Mouse (Mus musculus): ENCODE measurements around the gene Wfdc17. TPM values are rescaled to one million over a fixed set of nuclear protein-coding genes. Genes with fewer than 3 reads are reported as not detected.

Gene Wfdc17
- polyA plus RNA-seq, 1 experiment from 2014 or later = 0.39 TPM

DNA sequence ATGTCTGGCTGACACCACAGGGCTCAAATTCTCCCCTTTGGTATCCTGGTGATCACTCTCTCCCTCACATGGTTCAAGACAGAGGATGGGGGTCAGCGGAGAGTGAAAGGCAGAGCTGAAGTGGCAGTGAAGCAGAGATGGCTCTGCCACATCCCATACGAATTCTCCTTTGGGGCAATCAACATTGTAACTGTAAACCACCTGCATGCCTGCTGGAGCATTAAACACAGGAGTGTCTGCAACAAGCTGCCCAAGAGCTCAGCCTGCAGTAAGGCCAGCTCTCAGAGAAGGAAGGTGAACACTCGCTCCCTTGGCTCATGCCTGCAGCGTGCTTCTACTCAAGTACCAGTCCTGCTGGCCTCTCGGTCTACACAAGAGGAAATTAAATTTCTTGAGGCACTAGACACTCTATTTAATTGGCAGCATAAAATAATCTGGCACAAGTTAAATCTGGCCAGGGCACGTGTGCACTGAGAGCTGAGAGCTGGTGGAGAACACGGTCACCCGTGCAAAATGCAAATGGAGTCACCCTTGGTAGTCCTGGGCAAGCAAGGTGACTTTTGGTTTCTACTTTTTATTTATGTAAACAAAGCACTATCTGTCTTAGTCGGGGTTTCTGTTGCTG lies 39.1 kb downstream of the Wfdc17 start:
- no peak for ATAC-seq (ENCODE audit: low FRiP score, low read depth)
- no peaks in the 10 kb centered on the region for H3K4me1 ChIP-seq
- H3K27me3 ChIP-seq = peaks cover 29% of the 10 kb centered on the region
- no peaks in the 10 kb centered on the region for H3K36me3 ChIP-seq
- no peak overlapping the region for H3K27ac ChIP-seq
- WGBS = 61% methylated on average over 9 of the region's 9 CpGs
- no peaks in the 10 kb centered on the region for H3K9me3 ChIP-seq
- H3K4me3 ChIP-seq = no peak overlapping the region
- H3K4me2 ChIP-seq (replicated peaks) = no peak overlapping the region
- no peak overlapping the region for H3K9ac ChIP-seq

GRCm38 (mm10) chr11:83743525-83743924 lies 39.7 kb downstream of the Wfdc17 start:
- H3K36me3 ChIP-seq = no peaks in the 10 kb centered on the region
- peaks cover 33% of the 10 kb centered on the region for H3K27me3 ChIP-seq
- ATAC-seq (ENCODE audit: low FRiP score, low read depth) = no peak
- H3K4me2 ChIP-seq (replicated peaks) = no peak overlapping the region
- no peaks in the 10 kb centered on the region for H3K9me3 ChIP-seq
- no peaks in the 10 kb centered on the region for H3K4me1 ChIP-seq
- no peak overlapping the region for H3K27ac ChIP-seq
- 71% methylated on average over 3 of the region's 3 CpGs for WGBS
- no peak overlapping the region for H3K4me3 ChIP-seq
- H3K9ac ChIP-seq = no peak overlapping the region

DNA sequence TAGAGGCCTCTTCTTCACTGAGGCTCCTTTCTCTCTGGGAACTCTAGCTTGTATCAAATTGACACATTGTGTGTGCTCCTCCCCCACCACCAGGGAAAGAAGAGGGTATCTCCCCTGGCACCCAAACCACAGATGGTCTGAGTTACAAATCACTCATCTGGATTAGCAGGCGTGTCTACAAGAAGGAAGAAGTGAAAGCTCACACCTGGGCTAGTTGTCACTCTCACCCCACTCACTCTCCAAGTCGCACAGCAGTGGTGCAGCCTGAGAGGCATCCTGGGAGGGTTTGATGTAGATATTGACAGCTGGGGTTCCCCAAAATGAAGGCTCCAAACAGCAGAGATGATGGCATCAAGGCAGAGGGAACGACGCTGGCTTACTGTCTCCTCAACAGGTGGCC lies 42.4 kb downstream of the Wfdc17 start:
- peaks cover 29% of the 10 kb centered on the region for H3K27me3 ChIP-seq
- H3K36me3 ChIP-seq = no peaks in the 10 kb centered on the region
- no peak overlapping the region for H3K27ac ChIP-seq
- H3K9me3 ChIP-seq = no peaks in the 10 kb centered on the region
- no peak overlapping the region for H3K4me2 ChIP-seq (replicated peaks)
- H3K9ac ChIP-seq = no peak overlapping the region
- H3K4me3 ChIP-seq = no peak overlapping the region
- no peaks in the 10 kb centered on the region for H3K4me1 ChIP-seq
- no peak for ATAC-seq (ENCODE audit: low FRiP score, low read depth)
- 41% methylated on average over 4 of the region's 4 CpGs for WGBS

DNA sequence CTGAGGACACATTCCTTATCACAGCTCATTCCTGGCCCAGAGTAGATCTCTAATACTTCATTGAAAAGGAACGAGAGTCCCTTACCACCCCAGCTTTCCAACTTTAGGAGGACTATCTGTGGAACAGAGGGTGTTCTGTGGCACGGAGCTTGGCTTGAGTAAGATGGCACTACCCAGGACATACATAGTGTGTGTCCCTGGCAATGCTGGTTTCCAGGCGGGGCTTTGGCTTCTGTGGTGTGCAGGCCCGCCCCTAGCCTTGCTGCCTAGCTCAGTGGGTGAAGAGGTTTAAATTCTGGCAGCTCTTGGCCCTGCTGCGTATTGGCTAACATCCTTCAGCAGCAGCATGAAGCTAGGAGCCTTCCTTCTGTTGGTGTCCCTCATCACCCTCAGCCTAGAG lies 42.9 kb downstream of the Wfdc17 start, which contains the start of gene Wfdc21:
TSS of gene Wfdc21 (plus strand) at position 260 of the 400 bp plus-strand sequence.
- Histone ChIP-seq H3K4me2 (replicated peaks) (no peak within 1 kb of the TSS), H3K4me1 (no peaks in the 10 kb centered on the region), H3K4me3 (no peak within 1 kb of the TSS), H3K27ac (no peak within 1 kb of the TSS), H3K9me3 (no peaks in the 10 kb centered on the region), H3K36me3 (no peaks in the 10 kb centered on the region), H3K27me3 (peaks cover 29% of the 10 kb centered on the region), H3K9ac (no peak within 1 kb of the TSS)
- 79% methylated on average over 5 of the region's 5 CpGs for WGBS
- no peak for ATAC-seq (ENCODE audit: low FRiP score, low read depth)

- no peaks in the 10 kb centered on the region for H3K9me3 ChIP-seq
- 67% methylated on average over 6 of the region's 6 CpGs for WGBS
- no peak overlapping the region for H3K9ac ChIP-seq
- peaks cover 38% of the 10 kb centered on the region for H3K27me3 ChIP-seq
- ATAC-seq (ENCODE audit: low FRiP score, low read depth) = no peak
- no peak overlapping the region for H3K4me2 ChIP-seq (replicated peaks)
- H3K36me3 ChIP-seq = no peaks in the 10 kb centered on the region
- no peak overlapping the region for H3K27ac ChIP-seq
- H3K4me3 ChIP-seq = no peak overlapping the region
- H3K4me1 ChIP-seq = no peaks in the 10 kb centered on the region
These were observed 43.8 kb downstream of the Wfdc17 start for GRCm38 (mm10) chr11:83747376-83748265.

GRCm38 (mm10) chr11:83753581-83754181 lies 49.9 kb downstream of the Wfdc17 start, which contains the start of gene Heatr6:
TSS of gene Heatr6 (plus strand) at chr11:83753696.
- peak; percentile 91 for ATAC-seq (ENCODE audit: low FRiP score, low read depth)
- WGBS = under 1% methylated on average over 47 of the region's 47 CpGs

GRCm38 (mm10) chr11:83754227-83754626 lies 50.4 kb downstream of the Wfdc17 start:
- H3K4me1 ChIP-seq = peaks cover 16% of the 10 kb centered on the region
- peaks cover 13% of the 10 kb centered on the region for H3K27me3 ChIP-seq
- peak overlapping the region; percentile 83 for H3K4me3 ChIP-seq
- ATAC-seq (ENCODE audit: low FRiP score, low read depth) = no peak
- no peaks in the 10 kb centered on the region for H3K9me3 ChIP-seq
- H3K4me2 ChIP-seq (replicated peaks) = peak overlapping the region; percentile 78
- H3K36me3 ChIP-seq = peaks cover 33% of the 10 kb centered on the region
- peak overlapping the region; percentile 88 for H3K9ac ChIP-seq
- 7% methylated on average over 8 of the region's 8 CpGs for WGBS
- no peak overlapping the region; the same call in 1 of the 2 replicates for H3K27ac ChIP-seq

More at GRCm38 (mm10) chr11:83753581-83754181, 49.9 kb downstream of the Wfdc17 start, which contains the start of gene Heatr6:
- H3K36me3 ChIP-seq = peaks cover 28% of the 10 kb centered on the region
- H3K9me3 ChIP-seq = no peaks in the 10 kb centered on the region
- peak within 1 kb of the TSS; percentile 88 for H3K9ac ChIP-seq
- peak within 1 kb of the TSS; percentile 76 for H3K27ac ChIP-seq
- peaks cover 13% of the 10 kb centered on the region for H3K27me3 ChIP-seq
- peak within 1 kb of the TSS; percentile 83 for H3K4me3 ChIP-seq
- peak within 1 kb of the TSS; percentile 78 for H3K4me2 ChIP-seq (replicated peaks)
- H3K4me1 ChIP-seq = peaks cover 16% of the 10 kb centered on the region

Other genes starting within 250 kb of the Wfdc17 start
- gene Mmp28, start 240.9 kb upstream of the Wfdc17 start, polyA plus RNA-seq (2015; fragmentation: Nextera tagmentation; extraction: Ambion mirVana) = 3.0 and 4.5 TPM in 2 replicates
- gene Taf15, start 230.9 kb upstream of the Wfdc17 start, polyA plus RNA-seq (2015; fragmentation: Nextera tagmentation; extraction: Ambion mirVana) = 16.9 and 19.3 TPM in 2 replicates
- gene Heatr9, start 181.8 kb upstream of the Wfdc17 start, polyA plus RNA-seq (2015; fragmentation: Nextera tagmentation; extraction: Ambion mirVana) = not detected in 2 replicates
- 0.66 and 1.2 TPM in 2 replicates for gene Ccl5, start 173.5 kb upstream of the Wfdc17 start, polyA plus RNA-seq (2015; fragmentation: Nextera tagmentation; extraction: Ambion mirVana)
- gene Ccl9, start 125.4 kb upstream of the Wfdc17 start, polyA plus RNA-seq (2015; fragmentation: Nextera tagmentation; extraction: Ambion mirVana) = 2.3 and 2.9 TPM in 2 replicates
- gene Ccl6, start 110.9 kb upstream of the Wfdc17 start, polyA plus RNA-seq (2015; fragmentation: Nextera tagmentation; extraction: Ambion mirVana) = 1.3 and 2.0 TPM in 2 replicates
- gene Rpl9-ps1, start 58.4 kb upstream of the Wfdc17 start, polyA plus RNA-seq (2015; fragmentation: Nextera tagmentation; extraction: Ambion mirVana) = not detected in 2 replicates
- 1.6 TPM in 2 replicates for gene Ccl3, start 54.6 kb upstream of the Wfdc17 start, polyA plus RNA-seq (2015; fragmentation: Nextera tagmentation; extraction: Ambion mirVana)
- gene Ccl4, start 41.4 kb upstream of the Wfdc17 start, polyA plus RNA-seq (2015; fragmentation: Nextera tagmentation; extraction: Ambion mirVana) = 0.41 and 1.0 TPM in 2 replicates
- gene Wfdc18, start 5.0 kb downstream of the Wfdc17 start, polyA plus RNA-seq (2015; fragmentation: Nextera tagmentation; extraction: Ambion mirVana) = 0.55 TPM in 1 of 2 replicates, not detected in the other
- gene Wfdc21, start 42.9 kb downstream of the Wfdc17 start, polyA plus RNA-seq (2015; fragmentation: Nextera tagmentation; extraction: Ambion mirVana) = not detected in 2 replicates
- gene Heatr6, start 49.7 kb downstream of the Wfdc17 start, polyA plus RNA-seq (2015; fragmentation: Nextera tagmentation; extraction: Ambion mirVana) = 34.4 and 35.5 TPM in 2 replicates
- not detected in 2 replicates for gene Hnf1b, start 146.1 kb downstream of the Wfdc17 start, polyA plus RNA-seq (2015; fragmentation: Nextera tagmentation; extraction: Ambion mirVana)
- 40.9 and 41.1 TPM in 2 replicates for gene Ddx52, start 238.1 kb downstream of the Wfdc17 start, polyA plus RNA-seq (2015; fragmentation: Nextera tagmentation; extraction: Ambion mirVana)